11 mouse cellular contexts compared by ENCODE assay signal in genomic region chr11:11907703-11908413, GRCm38 (mm10). TPM values are rescaled to one million over a fixed set of nuclear protein-coding genes. Genes with fewer than 3 reads are reported as not detected.
DNase-seq lines count a peak whose midpoint lies in the region; ATAC-seq lines count a peak whose summit lies in the region.
"Had no signal": no experiment of that assay in that cellular context is flagged by ENCODE, and none has a peak within 500 bp of the region (broad histone marks: within the 10 kb centered on the region; RNA-seq: fewer than 3 reads in every experiment).

No protein-coding gene starts in this region.

- no peak overlapping the region for H3K4me3 ChIP-seq in heart, embryonic 10.5 days
- H3K4me3 ChIP-seq in heart, embryonic 11.5 days (ENCODE audit: low read depth, low read length), result no peak overlapping the region
- H3K4me3 ChIP-seq in embryonic facial prominence, embryonic 15.5 days (replicated peaks), result no peak overlapping the region

- H3K4me2 ChIP-seq in heart, embryonic 11.5 days, result no peak overlapping the region
- no peak overlapping the region for H3K4me2 ChIP-seq in embryonic facial prominence, embryonic 15.5 days (replicated peaks)

- ATAC-seq in heart, embryonic 11.5 days (replicated peaks; ENCODE audit: insufficient number of reproducible peaks, low FRiP score, low TSS enrichment), result no peak
- peak; percentile 65; the same call in 1 of the 2 replicates for ATAC-seq in embryonic facial prominence, embryonic 15.5 days (ENCODE audit: insufficient number of reproducible peaks, low FRiP score, low TSS enrichment, low read depth)
- no peak for ATAC-seq in megakaryocyte, adult 5-6 weeks (ENCODE audit: poor library complexity, severe bottlenecking)

- H3K9me3 ChIP-seq in heart, embryonic 10.5 days, result no peaks in the 10 kb centered on the region
- H3K9me3 ChIP-seq in heart, embryonic 11.5 days (replicated peaks; ENCODE audit: control insufficient read depth, low read length), result no peaks in the 10 kb centered on the region
- H3K9me3 ChIP-seq in embryonic facial prominence, embryonic 15.5 days (replicated peaks), result no peaks in the 10 kb centered on the region

- no peaks in the 10 kb centered on the region for H3K4me1 ChIP-seq in heart, embryonic 10.5 days
- no peaks in the 10 kb centered on the region for H3K4me1 ChIP-seq in heart, embryonic 11.5 days (ENCODE audit: control insufficient read depth, insufficient read depth, low read length)
- no peaks in the 10 kb centered on the region for H3K4me1 ChIP-seq in embryonic facial prominence, embryonic 15.5 days

- H3K9ac ChIP-seq in heart, embryonic 11.5 days (ENCODE audit: low read depth, low read length), result no peak overlapping the region
- no peak overlapping the region for H3K9ac ChIP-seq in embryonic facial prominence, embryonic 15.5 days

- 62% methylated on average over 7 of the region's 7 CpGs for WGBS in heart, embryonic 10.5 days
- 58% methylated on average over 7 of the region's 7 CpGs for WGBS in heart, embryonic 11.5 days (ENCODE audit: insufficient replicate concordance)
- WGBS in embryonic facial prominence, embryonic 15.5 days, result 44% methylated on average over 7 of the region's 7 CpGs

- no peak for DNase-seq in heart, embryonic 10.5 days (ENCODE audit: low spot score)
- DNase-seq in NIH3T3 (ENCODE audit: low read depth), result peak; percentile 92
- peak; percentile 36 for DNase-seq in lung, postnatal 14 days
- no peak for DNase-seq in kidney, adult 8-10 months
- DNase-seq in kidney, adult 11 months, result no peak
- DNase-seq: adrenal gland, adult 8-10 months; cerebellum, adult 18-20 months; kidney, adult 2 months had no signal

- H3K27me3 ChIP-seq in heart, embryonic 10.5 days (ENCODE audit: insufficient read depth, poor library complexity, severe bottlenecking), result no peaks in the 10 kb centered on the region
- H3K27me3 ChIP-seq in heart, embryonic 11.5 days (ENCODE audit: control insufficient read depth, insufficient read depth, low read length), result no peaks in the 10 kb centered on the region
- no peaks in the 10 kb centered on the region for H3K27me3 ChIP-seq in embryonic facial prominence, embryonic 15.5 days

- peak overlapping the region; percentile 47 for H3K27ac ChIP-seq in heart, embryonic 10.5 days
- H3K27ac ChIP-seq in heart, embryonic 11.5 days (ENCODE audit: low read depth, low read length), result no peak overlapping the region
- H3K27ac ChIP-seq in embryonic facial prominence, embryonic 15.5 days (replicated peaks), result peak overlapping the region; percentile 55; the same call in 1 of the 2 replicates

- H3K36me3 ChIP-seq in heart, embryonic 10.5 days, result no peaks in the 10 kb centered on the region
- no peaks in the 10 kb centered on the region for H3K36me3 ChIP-seq in heart, embryonic 11.5 days (ENCODE audit: control insufficient read depth, insufficient read depth, low read length)
- no peaks in the 10 kb centered on the region for H3K36me3 ChIP-seq in embryonic facial prominence, embryonic 15.5 days

RNA-seq across cellular contexts. Expression of gene Ddc, which starts 9.9 kb away (rescaled TPM):
- polyA plus RNA-seq in heart, embryonic 10.5 days (2016; fragmentation: Nextera tagmentation; extraction: Ambion mirVana), result 34.5 and 42.8 TPM in 2 replicates
- polyA plus RNA-seq in heart, embryonic 11.5 days (2014; fragmentation: Nextera tagmentation; extraction: Ambion mirVana), result 39.7 and 44.5 TPM in 2 replicates
- polyA plus RNA-seq in embryonic facial prominence, embryonic 15.5 days (2015; fragmentation: Nextera tagmentation; extraction: Ambion mirVana), result 20.7 and 24.2 TPM in 2 replicates
- 0.23 and 0.38 TPM in 2 replicates for total RNA-seq in megakaryocyte, adult 5-6 weeks (2015)
- total RNA-seq in megakaryocyte, adult 5-6 weeks (2017), result 0.16 TPM in 1 of 2 replicates, not detected in the other

Comparison
In these comparisons a context has a peak if more than half of its experiments do, and no peak if none do; other contexts are left out.
1. DNase-seq: peak in NIH3T3 (single experiment) and lung, postnatal 14 days (single experiment); none in heart, embryonic 10.5 days (single experiment), kidney, adult 8-10 months (0 of 2) and kidney, adult 11 months (single experiment).